Mouse (Mus musculus): ENCODE results near the gene Slc6a3. TPM values are rescaled to one million over a fixed set of nuclear protein-coding genes. Genes with fewer than 3 reads are reported as not detected.
A peak's percentile ranks its signal among the peaks of the same experiment; 100 is the strongest.

The Slc6a3 gene
- polyA plus RNA-seq (2012; ENCODE audit: insufficient read depth, low replicate concordance): 0.48 and 0.96 TPM in 2 replicates

DNA sequence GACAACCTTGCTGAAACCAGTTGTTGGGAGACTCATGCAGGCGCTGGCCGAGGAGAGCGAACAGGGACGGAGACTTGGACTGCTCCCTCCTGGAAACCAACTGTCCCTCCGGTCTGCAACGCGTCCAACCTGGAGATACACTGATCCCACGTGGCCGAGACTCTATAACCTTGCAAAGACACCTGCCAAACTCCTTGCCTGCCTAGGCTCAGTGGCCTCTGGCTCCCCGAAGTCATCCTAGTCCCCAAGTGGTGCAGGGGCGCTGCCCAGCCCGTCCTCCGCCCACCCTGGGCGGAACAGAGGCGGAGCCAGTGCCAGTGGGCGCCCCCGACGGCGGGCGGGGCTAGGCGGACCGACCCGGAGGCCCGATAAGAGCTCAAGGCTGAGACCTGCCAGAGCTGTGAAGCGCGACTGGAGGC lies at the start of gene Slc6a3:
Gene Slc6a3 (plus strand): TSS at position 345 of the 419 bp plus-strand sequence.
- H3K27me3 ChIP-seq (replicated peaks): peaks cover 45% of the 10 kb centered on the region
- H3K9me3 ChIP-seq: peaks cover 10% of the 10 kb centered on the region; the same call in 1 of the 2 replicates
- TF ChIP-seq GATA1 (IDR thresholded peaks at IDR 0.05; ENCODE audit: borderline replicate concordance, low read length) (no peak), FLI1 (IDR thresholded peaks at IDR 0.05; ENCODE audit: low read length) (no peak)
- H3K36me3 ChIP-seq (replicated peaks; ENCODE audit: low read length): peaks cover 15% of the 10 kb centered on the region
- peaks cover 73% of the 10 kb centered on the region for H3K4me1 ChIP-seq
- peak within 1 kb of the TSS; percentile 94 for H3K4me3 ChIP-seq (replicated peaks)

- Histone ChIP-seq H3K9me3 (peaks cover 15% of the 10 kb centered on the region), H3K36me3 (replicated peaks; ENCODE audit: low read length) (peaks cover 80% of the 10 kb centered on the region), H3K4me3 (replicated peaks) (no peak overlapping the region), H3K27me3 (replicated peaks) (no peaks in the 10 kb centered on the region), H3K4me1 (peaks cover 69% of the 10 kb centered on the region)
- no peak for TF ChIP-seq FLI1 (IDR thresholded peaks at IDR 0.05; ENCODE audit: low read length)
Measured at GRCm38 (mm10) chr13:73488105-73488504, 48.4 kb upstream of the Slc6a3 start.

GRCm38 (mm10) chr13:73488707-73489106 lies 47.8 kb upstream of the Slc6a3 start:
- TF ChIP-seq FLI1 (IDR thresholded peaks at IDR 0.05; ENCODE audit: low read length) (no peak), GATA1 (IDR thresholded peaks at IDR 0.05; ENCODE audit: borderline replicate concordance, low read length) (no peak)
- H3K4me1 ChIP-seq: peaks cover 63% of the 10 kb centered on the region
- H3K9me3 ChIP-seq: peaks cover 15% of the 10 kb centered on the region

DNA sequence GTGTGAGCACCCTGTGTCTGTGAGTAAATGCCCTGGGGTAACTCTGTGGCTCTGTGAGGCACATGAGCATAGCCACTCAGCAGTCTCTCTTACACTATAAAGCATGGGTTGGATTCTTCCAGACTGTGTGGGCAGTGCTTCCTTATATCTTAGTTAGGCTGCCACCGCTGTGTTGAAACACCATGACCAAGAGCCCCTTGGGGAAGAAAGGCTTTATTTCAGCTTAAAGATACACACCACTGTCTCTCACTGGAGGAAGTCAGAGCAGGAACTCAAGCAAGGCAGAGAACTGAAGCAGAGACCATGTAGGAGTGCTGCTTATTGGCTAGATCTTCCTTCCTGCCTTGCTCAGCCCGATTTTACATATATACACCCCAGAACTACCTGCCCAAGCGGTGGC lies 46.6 kb upstream of the Slc6a3 start:
- Histone ChIP-seq H3K36me3 (replicated peaks; ENCODE audit: low read length) (peaks cover 90% of the 10 kb centered on the region), H3K4me1 (peaks cover 57% of the 10 kb centered on the region), H3K9me3 (peaks cover 15% of the 10 kb centered on the region), H3K4me3 (replicated peaks) (no peak overlapping the region), H3K27me3 (replicated peaks) (no peaks in the 10 kb centered on the region)
- TF ChIP-seq GATA1 (IDR thresholded peaks at IDR 0.05; ENCODE audit: borderline replicate concordance, low read length) (no peak), FLI1 (IDR thresholded peaks at IDR 0.05; ENCODE audit: low read length) (no peak)

More at GRCm38 (mm10) chr13:73488707-73489106, 47.8 kb upstream of the Slc6a3 start:
- H3K27me3 ChIP-seq (replicated peaks): no peaks in the 10 kb centered on the region
- H3K4me3 ChIP-seq (replicated peaks): peak overlapping the region; percentile 44
- H3K36me3 ChIP-seq (replicated peaks; ENCODE audit: low read length): peaks cover 80% of the 10 kb centered on the region

DNA sequence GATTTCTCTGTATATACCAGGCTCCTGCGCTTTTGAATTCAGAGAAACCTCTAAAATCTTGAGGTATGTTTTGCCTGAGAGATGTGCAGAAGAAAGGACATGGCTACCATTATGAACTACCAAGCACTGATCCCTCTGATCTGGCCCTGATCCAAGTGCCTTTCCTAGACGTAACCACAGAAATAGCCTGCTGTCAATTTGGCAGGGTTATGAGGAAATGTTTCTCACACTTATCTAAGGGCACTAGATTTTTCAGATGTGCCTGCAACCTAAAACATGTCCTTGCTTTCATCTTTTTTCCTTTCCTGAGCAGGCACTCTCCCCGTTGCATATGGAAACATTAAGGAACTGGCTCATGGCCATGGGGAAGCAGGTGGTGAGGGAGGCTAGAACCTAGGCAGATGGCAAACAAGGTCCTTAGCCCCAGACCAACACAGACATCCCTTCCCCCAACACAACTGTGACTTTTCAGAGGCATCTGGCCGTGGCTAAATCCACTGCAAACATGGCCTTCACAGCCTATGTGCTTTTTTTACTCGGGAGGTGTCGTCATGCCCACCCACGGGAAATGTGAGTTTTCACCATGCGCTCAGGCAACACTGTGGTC lies 45.9 kb upstream of the Slc6a3 start:
- peaks cover 15% of the 10 kb centered on the region for H3K9me3 ChIP-seq
- H3K27me3 ChIP-seq (replicated peaks): no peaks in the 10 kb centered on the region
- TF ChIP-seq GATA1 (IDR thresholded peaks at IDR 0.05; ENCODE audit: borderline replicate concordance, low read length) (no peak), FLI1 (IDR thresholded peaks at IDR 0.05; ENCODE audit: low read length) (no peak)
- H3K36me3 ChIP-seq (replicated peaks; ENCODE audit: low read length): peaks cover 92% of the 10 kb centered on the region
- H3K4me1 ChIP-seq: peaks cover 54% of the 10 kb centered on the region
- H3K4me3 ChIP-seq (replicated peaks): no peak overlapping the region

DNA sequence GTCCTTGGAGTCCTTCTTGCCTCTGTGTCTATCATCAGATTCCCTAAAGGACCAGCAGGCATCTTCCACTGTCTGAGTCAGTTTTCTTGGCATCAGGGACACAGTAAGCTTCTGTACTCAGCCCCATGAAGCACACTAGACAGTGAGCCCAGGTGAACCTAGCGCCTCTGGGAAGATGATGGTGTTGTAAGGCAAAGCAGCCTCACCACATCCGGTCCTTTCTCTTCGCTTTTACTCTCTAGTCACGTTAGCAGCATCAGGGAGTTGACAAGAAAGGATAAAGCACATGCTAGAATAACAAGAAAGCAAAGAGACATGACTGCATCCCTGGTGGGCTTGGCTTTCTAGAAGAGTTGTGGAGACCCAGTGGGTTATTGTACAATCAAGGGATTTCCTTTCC lies 43.4 kb upstream of the Slc6a3 start:
- Histone ChIP-seq H3K4me1 (peaks cover 58% of the 10 kb centered on the region), H3K27me3 (replicated peaks) (no peaks in the 10 kb centered on the region), H3K9me3 (peaks cover 6% of the 10 kb centered on the region), H3K4me3 (replicated peaks) (no peak overlapping the region), H3K36me3 (replicated peaks; ENCODE audit: low read length) (peaks cover 96% of the 10 kb centered on the region)
- TF ChIP-seq FLI1 (IDR thresholded peaks at IDR 0.05; ENCODE audit: low read length) (no peak), GATA1 (IDR thresholded peaks at IDR 0.05; ENCODE audit: borderline replicate concordance, low read length) (no peak)

DNA sequence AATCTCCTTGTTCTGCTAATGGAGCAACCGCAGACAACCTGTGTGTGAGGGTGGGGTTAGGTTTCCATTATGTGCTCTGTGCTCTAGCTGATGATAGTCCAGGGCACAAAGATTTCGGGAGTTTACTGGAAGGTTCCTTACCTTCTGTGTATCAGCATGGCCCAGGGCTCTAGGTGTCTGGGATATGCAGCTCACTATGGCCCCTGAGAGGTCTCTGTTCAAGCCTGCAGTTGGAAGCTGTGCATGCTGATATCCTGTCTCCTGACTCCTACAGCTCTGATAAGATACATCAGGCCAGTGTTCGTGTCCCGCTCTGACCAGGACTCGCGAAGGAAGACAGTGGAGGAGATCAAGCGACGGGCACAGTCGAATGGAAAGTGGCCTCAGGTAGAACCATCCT lies 42.0 kb upstream of the Slc6a3 start:
- no peak overlapping the region for H3K4me3 ChIP-seq (replicated peaks)

GRCm38 (mm10) chr13:73496137-73496536 lies 40.4 kb upstream of the Slc6a3 start:
- TF ChIP-seq FLI1 (IDR thresholded peaks at IDR 0.05; ENCODE audit: low read length): no peak
- no peak for TF ChIP-seq GATA1 (IDR thresholded peaks at IDR 0.05; ENCODE audit: borderline replicate concordance, low read length)
- H3K4me1 ChIP-seq: peaks cover 59% of the 10 kb centered on the region
- peaks cover 6% of the 10 kb centered on the region for H3K9me3 ChIP-seq
- no peaks in the 10 kb centered on the region for H3K27me3 ChIP-seq (replicated peaks)
- H3K4me3 ChIP-seq (replicated peaks): no peak overlapping the region
- peaks cover 95% of the 10 kb centered on the region for H3K36me3 ChIP-seq (replicated peaks; ENCODE audit: low read length)

More for the DNA sequence above, 42.0 kb upstream of the Slc6a3 start:
- peaks cover 98% of the 10 kb centered on the region for H3K36me3 ChIP-seq (replicated peaks; ENCODE audit: low read length)
- TF ChIP-seq FLI1 (IDR thresholded peaks at IDR 0.05; ENCODE audit: low read length): no peak
- no peak for TF ChIP-seq GATA1 (IDR thresholded peaks at IDR 0.05; ENCODE audit: borderline replicate concordance, low read length)
- H3K27me3 ChIP-seq (replicated peaks): no peaks in the 10 kb centered on the region
- peaks cover 57% of the 10 kb centered on the region for H3K4me1 ChIP-seq
- peaks cover 6% of the 10 kb centered on the region for H3K9me3 ChIP-seq

GRCm38 (mm10) chr13:73499893-73500604 lies 36.5 kb upstream of the Slc6a3 start:
- Histone ChIP-seq H3K36me3 (replicated peaks; ENCODE audit: low read length) (peaks cover 82% of the 10 kb centered on the region), H3K27me3 (replicated peaks) (no peaks in the 10 kb centered on the region), H3K4me3 (replicated peaks) (no peak overlapping the region), H3K9me3 (no peaks in the 10 kb centered on the region), H3K4me1 (peaks cover 68% of the 10 kb centered on the region)
- TF ChIP-seq GATA1 (IDR thresholded peaks at IDR 0.05; ENCODE audit: borderline replicate concordance, low read length) (no peak), FLI1 (IDR thresholded peaks at IDR 0.05; ENCODE audit: low read length) (no peak)

DNA sequence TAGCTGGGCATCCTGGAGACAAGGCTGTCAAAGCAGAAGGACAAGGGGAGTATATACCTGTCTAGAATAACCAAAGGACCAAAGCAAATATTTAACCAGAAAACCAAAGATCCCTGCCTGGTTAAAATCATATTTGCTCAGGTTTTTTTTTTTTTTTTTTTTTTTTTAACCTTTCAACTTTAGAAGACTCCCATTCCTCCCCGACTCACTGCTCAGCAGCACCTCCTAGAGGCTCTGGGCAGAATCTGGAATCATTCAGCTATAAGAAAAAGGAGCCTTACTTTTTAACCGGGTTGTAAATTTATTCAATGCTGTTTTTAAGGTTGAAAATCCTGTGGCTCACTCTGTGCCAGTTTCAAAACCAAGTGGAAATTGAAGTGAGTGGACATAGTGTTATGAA lies 33.8 kb upstream of the Slc6a3 start:
- Histone ChIP-seq H3K4me3 (replicated peaks) (no peak overlapping the region), H3K9me3 (no peaks in the 10 kb centered on the region), H3K27me3 (replicated peaks) (no peaks in the 10 kb centered on the region), H3K4me1 (peaks cover 56% of the 10 kb centered on the region), H3K36me3 (replicated peaks; ENCODE audit: low read length) (peaks cover 77% of the 10 kb centered on the region)
- TF ChIP-seq FLI1 (IDR thresholded peaks at IDR 0.05; ENCODE audit: low read length) (no peak), GATA1 (IDR thresholded peaks at IDR 0.05; ENCODE audit: borderline replicate concordance, low read length) (no peak)
